Mouse (Mus musculus) kidney, adult 2 months (tissue): ENCODE measurements around the gene Zpr1. TPM values are rescaled to one million over a fixed set of nuclear protein-coding genes. Genes with fewer than 3 reads are reported as not detected.

Experiments used
- DNase-seq: peaks from one replicate; pipeline ENCODE4 v3.0.0; 2021
- H3K27ac ChIP-seq: fragments of 200-500 bp; 2 replicates; pipeline ENCODE4 v1.5.1; 2012; ENCODE audit warnings: low read depth, low read length, control low read depth, inconsistent platforms; ENCODE audit not compliant: insufficient read depth
- H3K27me3 ChIP-seq: fragments of 200-500 bp; replicated peaks from 2 replicates; pipeline ENCODE4 v1.6.1; 2012; ENCODE audit warnings: mild to moderate bottlenecking, moderate library complexity, low read length, inconsistent platforms; ENCODE audit not compliant: control insufficient read depth, insufficient read depth
- H3K36me3 ChIP-seq: fragments of 200-500 bp; 2 replicates; pipeline ENCODE4 v1.6.1; 2012; ENCODE audit warnings: mild to moderate bottlenecking, moderate library complexity, low read length, inconsistent platforms; ENCODE audit not compliant: control insufficient read depth, insufficient read depth
- H3K4me1 ChIP-seq: fragments of 200-500 bp; 2 replicates; pipeline ENCODE4 v1.6.1; 2011; ENCODE audit warnings: low read length; ENCODE audit not compliant: control insufficient read depth, insufficient read depth
- H3K4me3 ChIP-seq: fragments of 200-500 bp; 2 replicates; pipeline ENCODE4 v1.5.1; 2011; ENCODE audit warnings: mild to moderate bottlenecking, low read depth, low read length, control low read depth; ENCODE audit not compliant: insufficient read depth
- CTCF ChIP-seq: fragments of 200-500 bp; conservative IDR thresholded peaks from 2 replicates; pipeline ENCODE4 v1.5.1; 2011; ENCODE audit warnings: low read depth, mild to moderate bottlenecking, control low read depth, low read length, moderate library complexity, mixed read lengths; ENCODE audit not compliant: insufficient read depth, insufficient read length
- POLR2A ChIP-seq: fragments of 200-500 bp; IDR thresholded peaks from one replicate; pipeline ENCODE4 v1.6.1; 2011; ENCODE audit warnings: low read depth, low read length, control low read depth
- WGBS: fragments of 180-500 bp; shearing (Covaris S2); methylation state at CpG from one replicate; pipeline ENCODE4 v1.1.7; 2018; 5-methylcytosine and 5-hydroxymethylcytosine counted together
- polyA plus RNA-seq: library from polyadenylated mRNA; depleted of rRNA; stranded (reverse); fragments of >200 nt; gene quantifications from 2 replicates; pipeline ENCODE4 v1.2.3, GENCODE M21; 2012

Zpr1 gene
- polyA plus RNA-seq, 1 experiment: 16.6 TPM

DNA sequence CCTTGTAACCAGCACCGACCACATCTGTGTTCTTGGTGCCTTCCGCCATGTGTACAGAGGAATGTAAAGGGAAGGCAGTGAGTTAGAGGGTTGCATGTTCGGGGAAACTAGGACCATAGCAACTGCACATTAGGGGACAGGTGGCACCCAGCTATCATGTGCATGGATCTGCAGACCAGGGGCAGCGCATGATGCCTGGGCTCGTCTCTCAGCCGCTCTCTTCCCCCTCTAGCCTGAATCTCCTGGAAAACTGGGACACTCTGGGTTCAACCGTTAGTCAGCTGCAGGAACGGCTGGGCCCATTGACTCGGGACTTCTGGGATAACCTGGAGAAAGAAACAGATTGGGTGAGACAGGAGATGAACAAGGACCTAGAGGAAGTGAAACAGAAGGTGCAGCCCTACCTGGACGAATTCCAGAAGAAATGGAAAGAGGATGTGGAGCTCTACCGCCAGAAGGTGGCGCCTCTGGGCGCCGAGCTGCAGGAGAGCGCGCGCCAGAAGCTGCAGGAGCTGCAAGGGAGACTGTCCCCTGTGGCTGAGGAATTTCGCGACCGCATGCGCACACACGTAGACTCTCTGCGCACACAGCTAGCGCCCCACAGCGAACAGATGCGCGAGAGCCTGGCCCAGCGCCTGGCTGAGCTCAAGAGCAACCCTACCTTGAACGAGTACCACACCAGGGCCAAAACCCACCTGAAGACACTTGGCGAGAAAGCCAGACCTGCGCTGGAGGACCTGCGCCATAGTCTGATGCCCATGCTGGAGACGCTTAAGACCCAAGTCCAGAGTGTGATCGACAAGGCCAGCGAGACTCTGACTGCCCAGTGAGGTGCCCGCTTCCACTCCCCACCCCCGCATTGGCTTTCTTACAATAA lies 43.1 kb upstream of the Zpr1 start:
- WGBS: 15% methylated on average over 37 of the region's 37 CpGs
- Histone ChIP-seq H3K4me3 (peak overlapping the region; percentile 30), H3K4me1 (no peaks in the 10 kb centered on the region), H3K36me3 (no peaks in the 10 kb centered on the region), H3K27ac (no peak overlapping the region), H3K27me3 (no peaks in the 10 kb centered on the region)
- peak; percentile 93 for DNase-seq
- TF ChIP-seq POLR2A: no peak
- peak; percentile 78 for TF ChIP-seq CTCF

DNA sequence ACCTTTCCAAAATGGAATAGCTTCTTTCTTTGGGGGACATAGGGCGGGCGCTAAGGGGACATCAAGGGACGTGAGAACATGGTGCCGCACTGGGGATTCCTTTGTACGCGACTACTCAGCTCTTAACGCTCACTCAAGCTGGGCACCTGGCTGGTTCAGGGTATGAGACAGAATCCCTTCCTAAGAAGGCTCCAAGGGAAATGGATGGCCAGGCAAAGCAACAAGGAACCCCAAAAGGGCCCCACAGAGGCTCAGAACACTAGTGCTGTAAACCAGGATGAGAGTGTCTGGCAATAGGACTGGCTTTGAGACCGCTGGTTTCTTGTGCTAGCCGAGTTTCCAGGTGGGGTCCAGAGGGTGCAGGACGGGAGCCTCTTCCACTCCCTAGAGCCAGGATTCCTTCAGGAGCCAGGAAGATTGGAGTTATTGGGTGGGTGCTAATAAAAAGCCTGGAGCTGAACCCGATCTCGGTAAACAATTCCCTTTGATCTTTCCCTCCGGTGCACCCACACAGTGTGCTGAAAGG lies 42.4 kb upstream of the Zpr1 start:
- no peak for DNase-seq
- Histone ChIP-seq H3K4me3 (peak overlapping the region; percentile 30), H3K27me3 (no peaks in the 10 kb centered on the region), H3K4me1 (0 out of 2 replicates have a peak, but pooled peaks cover 2% of the 10 kb centered on the region), H3K27ac (no peak overlapping the region), H3K36me3 (no peaks in the 10 kb centered on the region)
- no peak; the same call in 1 of the 2 replicates for TF ChIP-seq CTCF
- WGBS: 33% methylated on average over 13 of the region's 13 CpGs

DNA sequence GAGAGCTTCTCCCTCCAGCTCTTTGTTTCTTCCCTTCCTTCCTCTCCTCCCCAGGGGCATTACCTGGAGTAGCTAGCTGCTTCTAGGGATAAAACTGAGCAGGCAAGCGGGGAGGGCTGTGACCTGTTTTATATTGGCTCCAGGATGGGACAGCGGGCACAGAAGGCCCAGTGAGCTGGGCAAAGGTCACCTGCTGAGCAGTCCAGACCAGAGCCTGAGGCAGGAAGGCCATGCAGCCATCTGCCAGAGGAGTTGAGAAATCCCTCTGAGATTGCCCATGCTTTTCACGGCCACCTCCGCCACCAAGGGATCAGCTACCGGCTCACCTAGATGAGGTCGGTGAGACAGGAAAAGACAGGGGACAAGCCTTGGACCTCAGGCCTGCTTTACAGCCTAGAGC lies 37.7 kb upstream of the Zpr1 start:
- Histone ChIP-seq H3K36me3 (no peaks in the 10 kb centered on the region), H3K27ac (peak overlapping the region; percentile 41; the same call in 1 of the 2 replicates), H3K27me3 (no peaks in the 10 kb centered on the region), H3K4me1 (0 out of 2 replicates have a peak, but pooled peaks cover 6% of the 10 kb centered on the region), H3K4me3 (no peak overlapping the region)
- 63% methylated on average over 6 of the region's 6 CpGs for WGBS
- DNase-seq: peak; percentile 87
- no peak for TF ChIP-seq CTCF
- TF ChIP-seq POLR2A: no peak

DNA sequence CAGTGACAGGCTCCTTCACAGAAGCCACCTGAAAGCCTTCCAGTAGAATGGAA lies 37.4 kb upstream of the Zpr1 start, which contains the start of gene Apoc3:
Gene Apoc3 (minus strand): TSS at position 41 of the 53 bp plus-strand sequence.
- no peak for DNase-seq
- no peaks in the 10 kb centered on the region for H3K27me3 ChIP-seq
- H3K27ac ChIP-seq: peak within 1 kb of the TSS; percentile 41; the same call in 1 of the 2 replicates
- TF ChIP-seq POLR2A: no peak
- no peak for TF ChIP-seq CTCF
- no peaks in the 10 kb centered on the region for H3K36me3 ChIP-seq
- 0 out of 2 replicates have a peak, but pooled peaks cover 6% of the 10 kb centered on the region for H3K4me1 ChIP-seq
- no peak within 1 kb of the TSS for H3K4me3 ChIP-seq

DNA sequence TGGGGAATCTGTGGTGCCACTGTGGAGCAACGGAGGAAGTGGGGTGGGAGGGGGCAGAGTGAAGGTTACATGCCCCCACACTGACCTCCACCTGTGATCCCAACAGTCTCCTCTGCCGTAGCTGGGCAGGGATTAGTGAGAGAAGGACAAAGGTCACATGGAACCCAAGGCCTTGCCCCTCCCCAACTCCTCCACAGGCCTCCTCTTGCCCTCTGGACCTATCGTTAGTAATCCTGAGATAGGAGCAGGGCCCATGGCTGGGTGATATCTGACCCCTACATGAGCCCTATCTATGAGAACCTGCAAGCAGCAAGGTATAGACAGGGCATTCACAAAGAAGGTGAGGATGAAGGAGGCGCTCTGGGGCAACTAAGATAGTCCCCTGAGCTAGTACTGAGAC lies 37.2 kb upstream of the Zpr1 start:
- peak; percentile 75 for DNase-seq
- H3K4me3 ChIP-seq: no peak overlapping the region

DNA sequence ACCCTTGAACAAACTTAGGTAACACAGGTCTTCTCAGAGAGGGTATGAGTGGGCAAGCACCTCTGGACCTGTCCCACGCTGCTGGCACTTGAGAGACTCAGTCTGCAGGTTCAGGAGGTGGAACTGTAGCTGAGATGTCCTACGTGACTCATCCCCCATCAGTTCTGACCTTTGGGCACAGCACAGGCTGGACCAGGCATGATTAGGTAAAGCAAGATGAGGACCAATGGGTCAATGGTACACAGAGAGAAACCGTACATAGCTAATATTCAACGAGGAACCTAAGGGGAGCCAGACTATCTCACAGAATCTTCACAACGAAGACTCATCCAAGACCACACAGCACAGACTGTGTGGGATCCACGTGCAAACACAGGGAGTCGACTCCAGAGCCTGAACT lies 34.0 kb upstream of the Zpr1 start:
- Histone ChIP-seq H3K4me1 (0 out of 2 replicates have a peak, but pooled peaks cover 6% of the 10 kb centered on the region), H3K4me3 (no peak overlapping the region), H3K27me3 (no peaks in the 10 kb centered on the region), H3K36me3 (no peaks in the 10 kb centered on the region), H3K27ac (no peak overlapping the region)
- TF ChIP-seq CTCF: no peak
- no peak for TF ChIP-seq POLR2A
- no peak for DNase-seq
- 83% methylated on average over 7 of the region's 7 CpGs for WGBS

More for the DNA sequence above, 37.2 kb upstream of the Zpr1 start:
- TF ChIP-seq POLR2A (no peak), CTCF (no peak)
- Histone ChIP-seq H3K4me1 (0 out of 2 replicates have a peak, but pooled peaks cover 6% of the 10 kb centered on the region), H3K27me3 (no peaks in the 10 kb centered on the region), H3K27ac (peak overlapping the region; percentile 41; the same call in 1 of the 2 replicates), H3K36me3 (no peaks in the 10 kb centered on the region)
- 69% methylated on average over 4 of the region's 4 CpGs for WGBS

DNA sequence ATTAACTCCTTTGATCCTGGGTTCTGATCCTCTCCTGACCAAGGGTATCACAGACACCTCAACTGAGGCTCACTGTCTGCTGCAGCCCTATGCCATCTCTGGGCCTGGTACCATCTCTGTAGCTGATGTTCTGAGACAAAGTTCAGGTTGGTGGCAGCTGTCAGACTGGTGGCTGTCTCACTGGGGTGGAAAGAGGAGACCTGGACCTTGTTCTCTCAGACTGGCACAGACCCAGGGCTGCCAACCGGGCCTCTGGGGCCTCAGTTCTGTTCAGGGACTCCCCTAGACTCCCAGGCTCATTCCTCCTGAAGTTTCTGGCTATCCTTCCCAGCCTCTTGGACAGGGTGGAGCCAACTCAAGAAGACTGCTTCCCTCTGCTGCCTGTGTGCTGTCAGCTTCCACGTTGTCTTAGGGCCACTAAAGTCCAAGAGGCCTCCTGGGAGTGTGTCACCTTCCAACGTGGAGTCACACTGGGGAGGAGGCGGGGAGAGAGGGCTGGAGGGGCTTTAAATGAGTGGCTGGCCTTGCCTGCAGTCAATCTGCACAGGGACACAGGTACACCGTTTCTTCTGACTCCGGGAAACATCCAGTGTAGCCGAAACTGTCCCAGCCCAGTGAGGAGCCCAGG lies 32.2 kb upstream of the Zpr1 start, which contains the start of gene Apoa4:
Gene Apoa4 (plus strand): TSS at position 171 of the 628 bp plus-strand sequence.
- Histone ChIP-seq H3K27ac (no peak within 1 kb of the TSS), H3K4me1 (0 out of 2 replicates have a peak, but pooled peaks cover 2% of the 10 kb centered on the region), H3K27me3 (no peaks in the 10 kb centered on the region), H3K36me3 (no peaks in the 10 kb centered on the region), H3K4me3 (no peak within 1 kb of the TSS)
- TF ChIP-seq CTCF (no peak), POLR2A (no peak)
- peak; percentile 75 for DNase-seq
- WGBS: 62% methylated on average over 7 of the region's 7 CpGs
